11 mouse cellular contexts compared by ENCODE assay signal in genomic region chr2:35490458-35491111, GRCm38 (mm10). TPM values are rescaled to one million over a fixed set of nuclear protein-coding genes. Genes with fewer than 3 reads are reported as not detected.
A peak's percentile ranks its signal among the peaks of the same experiment; 100 is the strongest.
DNase-seq lines count a peak whose midpoint lies in the region; ATAC-seq lines count a peak whose summit lies in the region.
"Had no signal": no experiment of that assay in that cellular context is flagged by ENCODE, and none has a peak within 500 bp of the region (broad histone marks: within the 10 kb centered on the region; RNA-seq: fewer than 3 reads in every experiment).

No protein-coding gene starts in this region.

- H3K4me1 ChIP-seq in forebrain, embryonic 11.5 days (replicated peaks; ENCODE audit: control insufficient read depth, insufficient read depth, low read length): peaks cover 5% of the 10 kb centered on the region; the same call in 1 of the 2 replicates
- peaks cover 6% of the 10 kb centered on the region for H3K4me1 ChIP-seq in forebrain, embryonic 13.5 days
- H3K4me1 ChIP-seq in midbrain, embryonic 10.5 days: peaks cover 31% of the 10 kb centered on the region
- H3K4me1 ChIP-seq in midbrain, embryonic 11.5 days (ENCODE audit: control insufficient read depth, insufficient read depth, low read length): peaks cover 9% of the 10 kb centered on the region; the same call in 1 of the 2 replicates
- H3K4me1 ChIP-seq in limb, embryonic 15.5 days: peaks cover 20% of the 10 kb centered on the region

- no peaks in the 10 kb centered on the region for H3K27me3 ChIP-seq in forebrain, embryonic 11.5 days (ENCODE audit: control insufficient read depth, insufficient read depth, low read length)
- no peaks in the 10 kb centered on the region for H3K27me3 ChIP-seq in forebrain, embryonic 13.5 days
- no peaks in the 10 kb centered on the region for H3K27me3 ChIP-seq in midbrain, embryonic 10.5 days (ENCODE audit: low read depth, poor library complexity, severe bottlenecking)
- no peaks in the 10 kb centered on the region for H3K27me3 ChIP-seq in midbrain, embryonic 11.5 days (ENCODE audit: control insufficient read depth, insufficient read depth, low read length)
- H3K27me3 ChIP-seq in limb, embryonic 15.5 days: no peaks in the 10 kb centered on the region

- WGBS in forebrain, embryonic 11.5 days: 34% methylated on average over 17 of the region's 17 CpGs
- 24% methylated on average over 17 of the region's 17 CpGs for WGBS in forebrain, embryonic 13.5 days
- WGBS in midbrain, embryonic 10.5 days: 39% methylated on average over 17 of the region's 17 CpGs
- WGBS in midbrain, embryonic 11.5 days: 32% methylated on average over 17 of the region's 17 CpGs
- 29% methylated on average over 17 of the region's 17 CpGs for WGBS in limb, embryonic 15.5 days

- no peak for DNase-seq in forebrain, embryonic 11.5 days (ENCODE audit: low spot score)
- DNase-seq in midbrain, embryonic 10.5 days (ENCODE audit: low spot score): no peak
- DNase-seq in midbrain, embryonic 11.5 days (ENCODE audit: low spot score, missing footprints): no peak
- peak; percentile 68 for DNase-seq in yolk sac, embryonic 10.5 days (ENCODE audit: low spot score)
- DNase-seq in cerebellum, adult 9-11 months: no peak
- DNase-seq in cerebellum, adult 18-20 months: no peak
- DNase-seq: adrenal gland, postnatal 10 days; kidney, adult 9 months had no signal

- peak overlapping the region; percentile 21; the same call in 1 of the 2 replicates for H3K4me2 ChIP-seq in forebrain, embryonic 11.5 days (ENCODE audit: low read depth, low read length, severe bottlenecking)
- no peak overlapping the region for H3K4me2 ChIP-seq in forebrain, embryonic 13.5 days
- H3K4me2 ChIP-seq in midbrain, embryonic 11.5 days: no peak overlapping the region; the same call in 1 of the 2 replicates
- no peak overlapping the region for H3K4me2 ChIP-seq in limb, embryonic 15.5 days

- no peaks in the 10 kb centered on the region for H3K9me3 ChIP-seq in forebrain, embryonic 11.5 days (ENCODE audit: control insufficient read depth, low read length)
- no peaks in the 10 kb centered on the region for H3K9me3 ChIP-seq in forebrain, embryonic 13.5 days (replicated peaks)
- H3K9me3 ChIP-seq in midbrain, embryonic 10.5 days (replicated peaks): no peaks in the 10 kb centered on the region
- no peaks in the 10 kb centered on the region for H3K9me3 ChIP-seq in midbrain, embryonic 11.5 days (ENCODE audit: control insufficient read depth, low read length)
- H3K9me3 ChIP-seq in limb, embryonic 15.5 days: no peaks in the 10 kb centered on the region

- H3K4me3 ChIP-seq in forebrain, embryonic 11.5 days (ENCODE audit: low read depth, low read length): no peak overlapping the region
- H3K4me3 ChIP-seq in forebrain, embryonic 13.5 days: no peak overlapping the region
- H3K4me3 ChIP-seq in midbrain, embryonic 10.5 days: peak overlapping the region; percentile 3; the same call in 1 of the 2 replicates
- no peak overlapping the region for H3K4me3 ChIP-seq in midbrain, embryonic 11.5 days (ENCODE audit: low read depth, low read length)
- no peak overlapping the region for H3K4me3 ChIP-seq in limb, embryonic 15.5 days
- H3K4me3 ChIP-seq: megakaryocyte, embryonic 14.5 days had no signal

- no peaks in the 10 kb centered on the region for H3K36me3 ChIP-seq in forebrain, embryonic 11.5 days (ENCODE audit: control insufficient read depth, insufficient read depth, low read length)
- no peaks in the 10 kb centered on the region for H3K36me3 ChIP-seq in forebrain, embryonic 13.5 days (ENCODE audit: poor library complexity, severe bottlenecking)
- no peaks in the 10 kb centered on the region for H3K36me3 ChIP-seq in midbrain, embryonic 10.5 days
- no peaks in the 10 kb centered on the region for H3K36me3 ChIP-seq in midbrain, embryonic 11.5 days (ENCODE audit: control insufficient read depth, insufficient read depth, low read length)
- no peaks in the 10 kb centered on the region for H3K36me3 ChIP-seq in limb, embryonic 15.5 days

- H3K9ac ChIP-seq in forebrain, embryonic 11.5 days (ENCODE audit: low read length): no peak overlapping the region
- no peak overlapping the region for H3K9ac ChIP-seq in forebrain, embryonic 13.5 days
- no peak overlapping the region for H3K9ac ChIP-seq in midbrain, embryonic 11.5 days (ENCODE audit: low read length)
- H3K9ac ChIP-seq in limb, embryonic 15.5 days: no peak overlapping the region

- ATAC-seq in forebrain, embryonic 11.5 days (replicated peaks; ENCODE audit: low FRiP score): 0 out of 2 replicates have a peak, but pooled peaks have one; percentile 27
- no peak for ATAC-seq in forebrain, embryonic 13.5 days
- no peak for ATAC-seq in midbrain, embryonic 11.5 days (ENCODE audit: low FRiP score)
- no peak; the same call in 1 of the 2 replicates for ATAC-seq in limb, embryonic 15.5 days (ENCODE audit: insufficient number of reproducible peaks, low FRiP score, low TSS enrichment, low read depth)

- H3K27ac ChIP-seq in forebrain, embryonic 11.5 days (ENCODE audit: low read depth, low read length): no peak overlapping the region
- no peak overlapping the region for H3K27ac ChIP-seq in forebrain, embryonic 13.5 days
- H3K27ac ChIP-seq in midbrain, embryonic 10.5 days (replicated peaks): peak overlapping the region; percentile 61
- H3K27ac ChIP-seq in midbrain, embryonic 11.5 days (ENCODE audit: low read depth, low read length): no peak overlapping the region
- peak overlapping the region; percentile 59 for H3K27ac ChIP-seq in limb, embryonic 15.5 days

RNA-seq across cellular contexts. Expression of gene Ggta1, which starts 27.6 kb away (rescaled TPM):
- 5.1 and 7.2 TPM in 2 replicates for polyA plus RNA-seq in forebrain, embryonic 11.5 days (2014; fragmentation: Nextera tagmentation; extraction: Ambion mirVana)
- 4.1 and 4.7 TPM in 2 replicates for polyA plus RNA-seq in forebrain, embryonic 13.5 days (2015; fragmentation: Nextera tagmentation; extraction: Ambion mirVana)
- 5.0 and 6.0 TPM in 2 replicates for polyA plus RNA-seq in midbrain, embryonic 10.5 days (2016; fragmentation: Nextera tagmentation; extraction: Ambion mirVana)
- 6.3 TPM in 2 replicates for polyA plus RNA-seq in midbrain, embryonic 11.5 days (2014; fragmentation: Nextera tagmentation; extraction: Ambion mirVana)
- 34.2 and 37.5 TPM in 2 replicates for polyA plus RNA-seq in limb, embryonic 15.5 days (2015; fragmentation: Nextera tagmentation; extraction: Ambion mirVana)

Comparison
In these comparisons a context has a peak if more than half of its experiments do, and no peak if none do; other contexts are left out.
1. H3K27ac ChIP-seq: peak in midbrain, embryonic 10.5 days (single experiment) and limb, embryonic 15.5 days (single experiment); none in forebrain, embryonic 11.5 days (single experiment), forebrain, embryonic 13.5 days (single experiment) and midbrain, embryonic 11.5 days (single experiment).